Mouse (Mus musculus) limb, embryonic 15.5 days (tissue): Measurements from ENCODE around the gene Treml1. TPM values are rescaled to one million over a fixed set of nuclear protein-coding genes. Genes with fewer than 3 reads are reported as not detected.

Source experiments
- ATAC-seq: fragments of 200-750 bp; cut with Nextera tagmentation; 2 replicates; pipeline ENCODE4 v1.8.0; 2017; ENCODE audit warnings: low read depth, moderate TSS enrichment; ENCODE audit not compliant: insufficient number of reproducible peaks, low FRiP score, low TSS enrichment
- H3K27ac ChIP-seq: fragments of 300-500 bp; sonication (generic); 2 replicates; pipeline ENCODE4 v1.5.1; 2015; ENCODE audit warnings: moderate library complexity, mild to moderate bottlenecking, inconsistent platforms
- H3K27me3 ChIP-seq: fragments of 300-500 bp; sonication (generic); 2 replicates; pipeline ENCODE4 v1.6.1; 2015; ENCODE audit warnings: inconsistent platforms
- H3K36me3 ChIP-seq: fragments of 300-500 bp; sonication (generic); 2 replicates; pipeline ENCODE4 v1.6.1; 2015; ENCODE audit warnings: inconsistent platforms
- H3K4me1 ChIP-seq: fragments of 300-500 bp; sonication (generic); 2 replicates; pipeline ENCODE4 v1.6.1; 2015; ENCODE audit warnings: inconsistent platforms
- H3K4me2 ChIP-seq: fragments of 300-500 bp; sonication (generic); 2 replicates; pipeline ENCODE4 v1.6.1; 2015; ENCODE audit warnings: mild to moderate bottlenecking, inconsistent platforms
- H3K4me3 ChIP-seq: fragments of 300-500 bp; sonication (generic); 2 replicates; pipeline ENCODE4 v1.5.1; 2015; ENCODE audit warnings: mild to moderate bottlenecking, inconsistent platforms
- H3K9ac ChIP-seq: fragments of 300-500 bp; sonication (generic); 2 replicates; pipeline ENCODE4 v1.6.1; 2015; ENCODE audit warnings: inconsistent platforms
- H3K9me3 ChIP-seq: fragments of 300-500 bp; sonication (generic); 2 replicates; pipeline ENCODE4 v1.6.1; 2016; ENCODE audit warnings: inconsistent platforms
- WGBS: fragments of 180-500 bp; shearing (Covaris S2); methylation state at CpG from one replicate; pipeline ENCODE4 v1.1.7; 2015; 5-methylcytosine and 5-hydroxymethylcytosine counted together
- polyA plus RNA-seq: library from polyadenylated mRNA; unstranded; fragments of >200 nt; fragmentation: Nextera tagmentation; extraction: Ambion mirVana; gene quantifications from 2 replicates; pipeline ENCODE4 v1.2.1, GENCODE M21; 2015

The Treml1 gene
- polyA plus RNA-seq, 1 experiment from 2014 or later = 0.83 TPM

DNA sequence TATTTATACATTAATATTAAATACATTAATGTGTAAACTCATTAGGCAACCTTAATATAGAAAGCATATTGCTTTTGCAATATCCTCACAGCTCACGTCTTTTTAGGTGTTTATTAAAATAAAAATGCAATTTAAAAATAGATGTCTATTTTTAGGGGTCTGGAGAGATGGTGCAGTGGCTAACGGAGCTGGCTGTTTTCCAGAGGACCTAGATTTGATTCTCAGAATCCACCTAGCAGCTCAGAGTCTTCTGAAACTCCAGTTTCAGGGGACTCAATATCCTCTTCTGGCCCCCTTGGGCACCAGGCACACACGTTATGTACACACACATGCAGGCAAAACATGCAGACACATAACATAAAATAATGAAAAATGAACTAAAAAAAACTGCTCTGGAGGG is 2.6 kb downstream of the Treml1 start:
- WGBS = 64% methylated on average over 3 of the region's 3 CpGs
- Histone ChIP-seq H3K4me1 (no peaks in the 10 kb centered on the region), H3K27ac (no peak overlapping the region)

DNA sequence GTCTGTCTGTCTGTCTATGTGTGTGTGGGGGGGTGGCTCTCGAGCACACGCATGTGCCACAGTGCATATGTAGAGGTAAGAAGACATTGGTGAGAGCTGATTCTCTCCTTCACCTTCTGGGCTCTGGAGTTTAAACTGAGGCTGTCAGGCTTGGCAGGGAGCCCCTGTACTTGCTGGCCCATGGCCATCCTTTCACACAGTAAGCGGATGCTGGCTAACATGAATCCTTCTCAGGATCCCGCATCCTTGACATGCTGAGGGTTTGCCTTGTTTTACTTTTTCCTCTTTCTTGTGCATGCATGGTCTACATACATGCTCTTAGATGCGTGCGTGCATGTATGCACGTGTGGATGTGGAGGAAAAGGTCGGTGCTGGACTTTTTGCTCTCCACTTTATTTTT is 3.2 kb downstream of the Treml1 start:
- WGBS = 65% methylated on average over 8 of the region's 8 CpGs
- H3K4me1 ChIP-seq = no peaks in the 10 kb centered on the region
- H3K36me3 ChIP-seq = no peaks in the 10 kb centered on the region
- H3K9me3 ChIP-seq = no peaks in the 10 kb centered on the region
- H3K27me3 ChIP-seq = no peaks in the 10 kb centered on the region
- ATAC-seq = no peak
- no peak overlapping the region for H3K4me2 ChIP-seq
- H3K9ac ChIP-seq = no peak overlapping the region
- H3K4me3 ChIP-seq = no peak overlapping the region
- H3K27ac ChIP-seq = no peak overlapping the region

More for the DNA sequence above, 2.6 kb downstream of the Treml1 start:
- Histone ChIP-seq H3K9ac (no peak overlapping the region), H3K27me3 (no peaks in the 10 kb centered on the region), H3K4me3 (no peak overlapping the region), H3K9me3 (no peaks in the 10 kb centered on the region), H3K36me3 (no peaks in the 10 kb centered on the region), H3K4me2 (no peak overlapping the region)
- no peak for ATAC-seq

DNA sequence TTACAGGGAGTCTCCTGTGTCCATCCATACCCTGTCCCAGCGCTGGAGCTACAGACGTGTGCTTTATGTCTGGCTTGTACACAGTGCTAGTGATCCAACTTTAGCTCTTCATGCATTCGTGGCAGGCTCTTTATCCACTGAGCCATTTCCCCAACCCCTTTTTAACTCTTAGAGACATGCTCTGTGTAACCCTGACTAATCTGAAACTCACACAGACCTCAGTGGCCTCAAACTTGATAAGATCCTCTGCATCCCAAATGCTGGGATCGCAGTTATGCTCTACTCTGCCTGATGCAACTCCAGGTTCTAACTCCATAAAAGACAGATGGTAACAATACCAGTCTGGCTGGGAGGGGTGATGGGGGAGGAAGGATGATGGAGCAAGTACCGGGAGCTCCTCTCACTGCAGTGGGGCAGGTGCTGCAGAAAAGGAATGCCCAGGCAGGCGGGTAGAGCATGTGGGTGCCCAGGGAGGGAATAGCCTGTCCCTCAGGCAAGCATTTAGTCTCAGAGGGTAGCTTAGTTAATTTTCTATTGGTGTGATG is 3.8 kb downstream of the Treml1 start:
- Histone ChIP-seq H3K27me3 (no peaks in the 10 kb centered on the region), H3K36me3 (no peaks in the 10 kb centered on the region), H3K27ac (no peak overlapping the region), H3K4me3 (no peak overlapping the region), H3K4me2 (no peak overlapping the region), H3K4me1 (no peaks in the 10 kb centered on the region), H3K9me3 (no peaks in the 10 kb centered on the region), H3K9ac (no peak overlapping the region)
- WGBS = 51% methylated on average over 6 of the region's 6 CpGs
- ATAC-seq = no peak

DNA sequence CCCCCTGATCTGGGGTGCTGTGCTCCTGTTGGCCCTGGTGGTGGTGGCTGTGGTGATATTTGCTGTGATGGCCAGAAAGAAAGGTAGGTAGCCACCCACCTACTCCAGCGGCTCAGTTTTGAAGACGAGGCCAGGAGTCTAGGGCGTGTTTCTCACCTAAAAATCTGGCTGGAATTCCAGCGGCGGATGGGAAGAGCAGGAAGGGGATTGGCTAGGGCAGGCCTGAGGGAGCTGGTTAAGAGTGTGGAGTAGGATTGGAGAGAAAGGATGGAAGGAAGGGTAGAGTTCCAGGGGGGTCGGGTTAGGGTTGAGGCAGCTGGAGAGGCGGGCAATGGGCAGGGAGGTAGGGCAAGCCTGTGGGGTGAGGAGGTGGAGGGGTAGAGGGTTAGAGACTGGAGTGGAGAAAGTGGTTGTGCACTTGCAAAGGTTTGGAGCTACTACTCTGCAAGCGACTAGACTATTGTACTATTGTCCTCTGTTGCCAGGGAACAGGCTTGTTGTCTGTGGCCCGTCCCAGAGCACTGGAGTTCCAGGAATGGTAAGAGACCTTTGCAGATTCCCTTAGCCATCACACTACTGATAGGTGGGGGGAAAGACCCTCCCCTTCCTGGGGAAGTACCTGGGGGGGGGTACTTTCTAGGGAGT is 5.9 kb downstream of the Treml1 start:
- H3K4me3 ChIP-seq = no peak overlapping the region
- no peak for ATAC-seq
- no peaks in the 10 kb centered on the region for H3K27me3 ChIP-seq
- H3K9ac ChIP-seq = no peak overlapping the region
- H3K4me1 ChIP-seq = no peaks in the 10 kb centered on the region
- H3K27ac ChIP-seq = no peak overlapping the region
- no peak overlapping the region for H3K4me2 ChIP-seq
- 79% methylated on average over 9 of the region's 9 CpGs for whole genome bisulfite sequencing
- no peaks in the 10 kb centered on the region for H3K36me3 ChIP-seq
- H3K9me3 ChIP-seq = no peaks in the 10 kb centered on the region

DNA sequence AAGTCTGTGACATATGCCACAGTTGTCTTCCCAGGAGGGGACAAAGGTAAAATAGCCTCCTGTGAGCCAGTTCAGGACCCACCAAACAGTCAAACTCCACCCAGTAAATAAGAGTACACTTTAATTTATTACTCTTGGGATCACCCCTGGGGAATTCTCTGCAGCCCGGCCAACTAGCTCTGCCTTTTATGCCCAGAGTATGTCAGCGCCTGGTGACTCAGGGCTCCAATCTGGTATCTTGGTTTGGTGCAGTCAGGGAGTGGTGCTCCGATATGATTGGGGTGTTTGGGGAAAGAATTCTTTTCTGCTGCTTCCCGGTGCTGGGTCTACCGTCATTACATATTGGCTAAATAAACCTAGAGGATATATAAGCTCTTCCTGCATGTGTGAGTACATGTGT is 7.1 kb downstream of the Treml1 start:
- WGBS = 73% methylated on average over 5 of the region's 5 CpGs
- Histone ChIP-seq H3K4me2 (no peak overlapping the region), H3K9ac (no peak overlapping the region), H3K36me3 (no peaks in the 10 kb centered on the region), H3K27ac (no peak overlapping the region), H3K27me3 (no peaks in the 10 kb centered on the region), H3K4me3 (no peak overlapping the region), H3K9me3 (no peaks in the 10 kb centered on the region), H3K4me1 (no peaks in the 10 kb centered on the region)
- no peak for ATAC-seq

DNA sequence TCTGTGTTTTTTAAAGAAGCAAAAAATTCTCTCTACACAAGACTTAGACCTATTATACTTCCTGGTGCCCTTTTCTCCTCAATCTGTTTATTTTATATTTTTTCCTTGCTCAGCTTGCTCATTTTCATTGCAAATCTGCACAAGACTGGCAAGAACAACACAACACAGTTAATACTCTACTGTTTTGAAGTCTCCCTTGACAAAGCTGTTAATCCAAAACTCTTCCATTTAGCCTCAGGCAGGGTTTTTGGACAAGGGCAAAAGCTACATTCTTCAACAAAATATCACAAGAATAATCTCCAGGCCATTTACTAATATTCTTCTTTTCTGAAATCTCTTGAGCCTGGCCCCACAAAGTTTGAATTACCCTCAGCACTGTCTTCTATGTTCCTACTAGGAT is 11.9 kb downstream of the Treml1 start:
- Histone ChIP-seq H3K36me3 (no peaks in the 10 kb centered on the region), H3K4me2 (no peak overlapping the region), H3K27ac (no peak overlapping the region), H3K27me3 (no peaks in the 10 kb centered on the region), H3K4me1 (no peaks in the 10 kb centered on the region), H3K4me3 (no peak overlapping the region), H3K9me3 (no peaks in the 10 kb centered on the region), H3K9ac (no peak overlapping the region)
- ATAC-seq = no peak

DNA sequence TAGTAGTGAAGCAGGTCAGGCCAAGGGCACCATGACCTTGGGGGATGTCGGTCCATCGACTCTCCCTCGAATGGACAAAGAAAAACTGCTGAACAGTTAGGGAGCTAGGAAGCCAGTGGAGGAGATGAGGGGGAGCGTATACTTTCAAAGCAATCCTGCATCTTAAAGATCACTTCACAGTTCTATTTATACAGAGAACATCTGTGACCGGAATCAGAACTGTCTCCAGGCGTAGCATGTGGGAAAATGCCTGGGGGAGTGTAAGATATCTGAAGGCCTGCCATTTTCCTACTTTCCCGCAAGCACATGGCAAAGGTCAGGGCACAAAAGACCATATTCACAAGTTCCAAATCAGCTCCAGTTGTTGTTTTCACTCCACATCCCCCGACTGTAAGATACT is 13.3 kb downstream of the Treml1 start:
- ATAC-seq = no peak
- no peaks in the 10 kb centered on the region for H3K36me3 ChIP-seq
- WGBS = 73% methylated on average over 8 of the region's 8 CpGs
- H3K4me2 ChIP-seq = no peak overlapping the region
- H3K9ac ChIP-seq = no peak overlapping the region
- no peaks in the 10 kb centered on the region for H3K4me1 ChIP-seq
- no peaks in the 10 kb centered on the region for H3K9me3 ChIP-seq
- H3K27me3 ChIP-seq = no peaks in the 10 kb centered on the region
- H3K27ac ChIP-seq = no peak overlapping the region
- H3K4me3 ChIP-seq = no peak overlapping the region

DNA sequence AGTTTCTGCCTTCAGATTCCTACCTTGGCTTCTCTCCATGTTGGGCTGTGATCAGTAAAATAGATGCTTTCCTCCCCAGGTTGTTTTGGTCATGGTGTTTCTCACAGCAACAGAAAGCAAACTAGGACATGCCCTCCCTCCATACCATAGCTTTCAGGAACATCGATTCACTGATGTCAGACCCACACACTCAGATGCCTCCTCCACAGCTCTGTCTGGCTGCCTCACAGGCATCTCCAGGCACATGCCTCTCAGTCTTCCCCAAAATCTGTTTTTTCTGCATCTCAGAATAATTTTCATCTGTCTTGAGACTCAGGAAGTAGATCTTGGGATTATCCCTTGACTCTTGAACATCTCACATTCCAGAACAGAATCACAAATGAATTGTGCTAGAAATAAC is 16.4 kb downstream of the Treml1 start:
- H3K4me2 ChIP-seq = no peak overlapping the region
- WGBS = 92% methylated on average over 1 of the region's 1 CpGs
- H3K4me3 ChIP-seq = no peak overlapping the region
- H3K4me1 ChIP-seq = no peaks in the 10 kb centered on the region
- no peaks in the 10 kb centered on the region for H3K36me3 ChIP-seq
- H3K27ac ChIP-seq = no peak overlapping the region
- H3K27me3 ChIP-seq = no peaks in the 10 kb centered on the region
- ATAC-seq = no peak
- no peaks in the 10 kb centered on the region for H3K9me3 ChIP-seq
- no peak overlapping the region for H3K9ac ChIP-seq

DNA sequence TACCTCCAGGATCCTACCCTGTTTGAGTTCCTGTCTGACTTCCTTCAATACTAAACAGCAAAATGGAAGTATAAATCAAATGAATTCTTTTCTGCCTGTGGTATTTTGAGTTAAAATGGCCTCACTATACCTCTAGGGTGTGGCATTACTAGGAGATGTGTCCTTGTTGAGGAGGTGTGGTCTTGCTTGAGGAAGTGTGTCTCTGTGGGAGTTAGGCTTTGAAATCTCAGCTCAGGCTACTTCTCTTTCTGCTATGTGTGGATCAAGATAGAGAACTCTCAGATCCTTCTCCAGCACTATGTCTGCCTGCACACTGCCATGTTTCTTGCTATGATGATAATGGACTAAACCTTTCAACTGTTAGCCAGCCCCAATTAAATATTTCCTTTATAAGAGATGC is 19.3 kb downstream of the Treml1 start:
- no peak overlapping the region for H3K4me3 ChIP-seq
- no peak overlapping the region for H3K27ac ChIP-seq
- ATAC-seq = no peak
- H3K4me2 ChIP-seq = no peak overlapping the region
- H3K27me3 ChIP-seq = no peaks in the 10 kb centered on the region
- no peaks in the 10 kb centered on the region for H3K4me1 ChIP-seq
- H3K9me3 ChIP-seq = no peaks in the 10 kb centered on the region
- H3K36me3 ChIP-seq = no peaks in the 10 kb centered on the region
- H3K9ac ChIP-seq = no peak overlapping the region

DNA sequence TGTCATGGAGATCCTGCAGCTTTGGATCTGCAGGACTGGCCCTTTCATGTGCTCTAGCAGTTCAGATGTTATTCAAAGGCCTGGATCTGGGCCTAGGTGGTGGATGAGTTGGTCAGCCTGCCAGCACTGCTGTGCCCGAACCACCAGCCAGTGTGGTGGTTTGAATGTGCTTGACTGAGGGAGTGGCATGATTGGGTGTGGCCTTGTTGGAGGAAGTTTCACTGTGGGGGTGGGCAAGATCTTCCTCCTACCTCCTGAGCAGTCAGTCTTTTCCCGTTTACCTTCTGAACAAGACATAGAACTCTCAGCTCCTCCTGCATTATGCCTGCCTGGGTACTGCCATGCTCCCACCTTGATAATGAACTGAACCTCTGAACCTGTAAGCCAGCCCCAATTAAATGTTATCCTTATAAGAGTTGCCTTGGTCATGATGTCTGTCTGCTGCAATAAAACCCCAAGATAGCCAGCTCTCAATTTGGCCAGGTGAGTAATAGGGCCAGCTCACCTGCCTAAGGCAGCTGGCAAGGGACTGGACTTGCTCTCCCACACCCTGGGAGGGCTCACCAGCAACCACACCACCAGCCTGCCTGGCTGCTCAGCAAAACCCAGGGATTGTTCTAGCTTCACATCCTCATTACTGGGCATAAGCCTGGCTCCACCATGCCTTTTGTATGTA is 26.2 kb downstream of the Treml1 start:
- Histone ChIP-seq H3K4me1 (no peaks in the 10 kb centered on the region), H3K9ac (no peak overlapping the region), H3K4me2 (no peak overlapping the region), H3K4me3 (no peak overlapping the region), H3K27ac (0 out of 2 replicates have a peak overlapping the region, but pooled peaks have one; percentile 7), H3K27me3 (no peaks in the 10 kb centered on the region), H3K9me3 (no peaks in the 10 kb centered on the region), H3K36me3 (peaks cover 49% of the 10 kb centered on the region)
- ATAC-seq = no peak
- WGBS = 70% methylated on average over 2 of the region's 2 CpGs

DNA sequence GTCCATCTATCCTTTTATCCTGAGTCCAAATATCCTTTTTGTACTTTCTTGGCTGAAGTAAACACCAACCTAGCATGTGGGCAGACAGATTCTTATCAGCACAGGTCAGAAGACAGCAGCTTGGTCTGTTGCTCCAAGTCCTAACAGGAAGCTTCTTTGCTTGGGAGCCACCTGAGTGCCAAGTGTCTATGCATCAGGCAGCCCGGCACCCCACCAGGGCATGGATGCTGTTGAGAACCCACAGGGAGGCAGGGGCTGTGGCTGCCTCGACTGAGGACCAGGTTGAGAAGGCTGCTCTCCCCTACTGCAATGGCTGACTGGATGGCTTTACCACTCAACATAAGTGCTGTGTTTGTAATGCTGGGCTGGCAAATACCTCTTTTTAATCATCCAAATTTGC is 28.9 kb downstream of the Treml1 start:
- no peaks in the 10 kb centered on the region for H3K9me3 ChIP-seq
- ATAC-seq = no peak
- no peak overlapping the region for H3K4me2 ChIP-seq
- no peak overlapping the region for H3K4me3 ChIP-seq
- H3K27me3 ChIP-seq = no peaks in the 10 kb centered on the region
- H3K36me3 ChIP-seq = peaks cover 77% of the 10 kb centered on the region
- H3K9ac ChIP-seq = no peak overlapping the region
- H3K4me1 ChIP-seq = no peaks in the 10 kb centered on the region
- 89% methylated on average over 2 of the region's 2 CpGs for WGBS
- no peak overlapping the region for H3K27ac ChIP-seq

DNA sequence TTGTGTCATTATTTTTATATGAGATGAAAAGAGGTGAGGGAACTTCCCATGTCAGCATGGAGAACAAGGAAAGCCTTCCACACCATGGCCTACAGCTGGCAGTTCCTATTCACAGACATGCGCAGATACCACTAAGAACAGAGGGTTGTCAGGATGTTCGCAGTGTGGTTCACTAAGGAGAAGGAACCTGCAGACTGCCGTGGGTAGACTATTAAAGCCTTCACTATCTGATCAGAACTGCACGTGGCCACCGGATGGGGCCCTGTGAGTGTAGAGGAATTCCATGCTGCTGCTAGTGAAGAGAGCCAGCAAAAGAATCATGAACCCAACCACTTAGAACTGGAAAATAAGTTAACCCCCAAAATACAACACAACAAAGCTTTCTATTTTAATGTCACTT is 29.7 kb downstream of the Treml1 start:
- no peak overlapping the region for H3K4me3 ChIP-seq
- no peaks in the 10 kb centered on the region for H3K4me1 ChIP-seq
- H3K27me3 ChIP-seq = no peaks in the 10 kb centered on the region
- H3K9me3 ChIP-seq = no peaks in the 10 kb centered on the region
- H3K9ac ChIP-seq = no peak overlapping the region
- WGBS = 94% methylated on average over 5 of the region's 5 CpGs
- no peak overlapping the region for H3K27ac ChIP-seq
- ATAC-seq = no peak
- peaks cover 84% of the 10 kb centered on the region for H3K36me3 ChIP-seq
- H3K4me2 ChIP-seq = no peak overlapping the region
